Mouse (Mus musculus) cerebellum, postnatal 36 days (tissue): ENCODE data around the gene Hrh3.

Source experiments
- DNase-seq, 2 experiments: peaks; one replicate each; pipeline ENCODE4 v3.0.0; 2021 to 2022; ENCODE audit warnings: mixed read lengths in 2 of 2

Gene Hrh3

DNA sequence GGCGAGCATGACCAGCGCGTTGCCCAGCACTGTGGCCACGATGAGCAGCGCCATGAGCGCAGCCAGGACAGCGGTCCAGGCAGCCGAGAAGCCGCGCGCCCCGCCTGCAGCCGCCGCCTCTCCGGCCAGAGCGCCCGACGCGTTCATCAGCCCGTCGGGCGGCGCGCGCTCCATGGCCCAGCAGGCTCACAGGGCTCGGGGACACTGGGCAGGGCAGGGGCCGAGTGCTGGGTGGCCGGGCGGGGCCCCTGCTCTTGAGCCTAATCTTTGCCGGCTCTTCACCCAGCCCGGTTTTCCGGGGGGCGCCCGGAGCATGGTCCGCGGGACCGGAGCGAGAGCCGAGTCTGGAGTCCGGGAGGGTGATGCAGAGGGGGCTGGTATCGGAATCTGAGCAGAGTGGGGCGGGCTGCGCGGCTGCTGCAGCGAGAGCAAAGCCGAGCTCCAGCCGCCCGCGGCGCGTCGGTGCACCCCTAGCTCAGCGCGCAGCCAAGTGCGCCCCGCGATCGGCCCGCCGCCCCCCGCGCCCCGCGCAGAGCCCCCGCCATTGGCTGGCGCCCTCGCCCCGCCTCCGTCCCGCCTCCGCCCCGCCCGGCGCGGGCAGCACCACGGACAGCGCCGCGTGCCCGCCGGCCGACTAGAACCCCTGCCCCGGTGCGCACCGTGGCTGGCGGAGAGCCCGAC, at the start of gene Hrh3:
Gene Hrh3 (minus strand): TSS at position 511 of the 681 bp plus-strand sequence.
- peak; percentile 63 to 80 for DNase-seq

DNA sequence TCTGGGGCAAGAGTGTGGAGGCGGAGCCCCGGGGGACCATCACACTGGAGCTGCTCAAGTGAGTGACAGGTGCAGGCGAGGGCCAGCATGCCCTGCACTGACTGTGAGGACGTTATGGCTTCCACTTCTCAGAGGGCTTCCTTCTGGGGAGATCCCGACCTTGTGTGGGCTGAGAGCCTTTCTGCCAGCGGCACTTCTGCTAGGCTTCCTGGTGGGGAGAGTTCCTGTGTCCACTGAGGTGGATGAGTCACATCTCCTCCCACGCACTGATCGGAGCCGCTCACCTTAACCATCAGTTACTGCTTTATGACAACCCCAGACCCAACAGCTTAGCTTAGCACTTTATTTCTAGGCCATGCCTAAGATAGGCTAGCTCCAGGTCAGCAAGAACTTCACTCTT, 44.3 kb upstream of the Hrh3 start:
- DNase-seq = peak; percentile 44 to 45

DNA sequence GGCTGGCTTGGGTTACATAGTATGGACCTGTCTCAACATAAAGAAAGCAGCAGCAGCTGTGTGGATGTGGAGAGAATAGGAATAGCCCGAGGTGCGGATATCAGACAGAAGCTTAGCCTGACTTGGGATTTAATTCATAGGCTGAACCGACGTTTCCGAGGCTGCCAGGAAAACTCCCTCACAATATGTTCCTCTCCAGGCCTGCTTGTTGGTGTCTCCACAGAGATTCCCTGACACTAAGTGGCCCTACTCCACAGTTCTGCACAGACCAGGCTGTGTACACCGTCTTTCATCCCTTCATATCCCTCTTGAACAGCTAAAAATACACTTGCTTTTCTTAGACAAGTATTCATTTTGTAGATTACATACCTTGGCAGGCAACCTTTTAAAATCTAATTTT, 43.1 kb upstream of the Hrh3 start:
- DNase-seq = peak; percentile 29 to 48

DNA sequence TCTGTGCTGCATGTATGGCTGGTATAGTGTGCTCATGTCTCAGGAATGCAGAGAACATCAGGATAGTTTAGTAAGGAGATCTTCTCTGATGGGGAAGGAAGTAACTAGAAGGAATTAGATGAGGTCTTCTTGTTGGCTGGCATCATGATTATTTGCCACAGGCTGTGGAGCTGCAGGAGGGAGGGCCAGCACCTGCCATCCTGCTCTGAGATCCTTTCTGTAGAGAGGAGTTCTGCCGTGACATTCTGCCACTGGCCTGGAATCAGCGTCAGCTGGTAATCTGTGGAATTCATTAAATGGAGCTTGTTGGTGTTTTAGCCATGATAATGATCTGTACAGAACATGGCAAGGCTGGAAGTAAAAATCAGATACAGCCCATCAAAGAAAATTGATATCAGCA, 41.8 kb upstream of the Hrh3 start:
- DNase-seq = peak; percentile 63 to 67

DNA sequence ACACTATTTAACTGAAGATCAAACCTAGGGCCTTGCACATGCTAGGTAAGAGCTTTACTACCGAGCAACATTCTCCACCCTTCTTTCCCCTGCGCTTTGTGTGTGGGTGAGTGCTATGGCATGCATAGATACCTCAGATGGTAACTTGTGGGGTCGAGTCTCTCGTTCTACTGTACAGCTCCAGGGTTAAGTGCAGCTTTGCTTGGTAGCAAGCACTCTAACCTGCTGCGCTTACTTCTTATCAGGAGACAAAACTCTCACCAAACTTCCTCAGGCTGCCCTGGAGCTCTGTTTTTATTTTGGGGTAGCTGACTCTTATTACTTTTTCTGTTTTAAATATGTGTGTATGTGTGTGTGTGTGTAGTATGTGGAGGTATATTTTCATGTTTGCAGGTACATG, 31.1 kb upstream of the Hrh3 start:
- DNase-seq = no peak

DNA sequence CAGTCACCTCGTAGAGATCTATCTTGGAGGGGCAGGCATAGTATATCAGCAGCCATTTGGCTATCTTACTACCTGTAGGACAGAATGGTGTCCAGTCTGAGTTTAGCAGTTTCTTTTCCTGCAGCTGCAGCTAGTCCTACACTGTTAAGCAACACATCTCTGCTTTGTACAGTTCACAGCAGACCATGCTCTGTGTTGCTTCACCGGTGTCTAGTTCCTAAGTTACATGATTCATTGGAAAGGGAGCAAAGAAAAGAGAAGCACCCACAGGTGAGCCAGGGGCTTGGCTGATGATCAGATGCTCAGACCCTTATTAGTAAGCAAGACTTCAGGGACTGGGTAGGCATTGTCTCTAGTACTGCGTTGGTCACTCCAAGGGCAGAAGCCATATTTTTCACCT, 29.6 kb upstream of the Hrh3 start:
- no peak for DNase-seq

DNA sequence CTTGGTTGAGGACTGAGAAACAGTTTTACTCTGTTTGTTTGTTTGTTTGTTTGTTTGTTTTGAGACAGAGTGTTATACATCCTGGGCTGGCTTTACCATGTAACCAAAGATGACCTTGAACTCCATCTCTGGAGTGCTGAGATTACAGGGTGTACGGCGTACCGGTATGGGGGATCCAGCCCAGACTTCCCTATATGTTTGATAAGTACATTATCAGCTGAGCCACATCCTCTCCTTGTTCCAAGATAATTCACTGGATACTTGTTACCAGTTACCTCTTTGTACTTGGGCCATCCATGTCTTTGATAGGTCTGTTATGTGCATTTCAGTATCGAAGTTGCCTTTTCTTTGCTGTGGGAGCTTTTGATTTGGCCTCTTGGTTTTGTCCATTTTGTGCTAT, 28.9 kb upstream of the Hrh3 start:
- no peak for DNase-seq

DNA sequence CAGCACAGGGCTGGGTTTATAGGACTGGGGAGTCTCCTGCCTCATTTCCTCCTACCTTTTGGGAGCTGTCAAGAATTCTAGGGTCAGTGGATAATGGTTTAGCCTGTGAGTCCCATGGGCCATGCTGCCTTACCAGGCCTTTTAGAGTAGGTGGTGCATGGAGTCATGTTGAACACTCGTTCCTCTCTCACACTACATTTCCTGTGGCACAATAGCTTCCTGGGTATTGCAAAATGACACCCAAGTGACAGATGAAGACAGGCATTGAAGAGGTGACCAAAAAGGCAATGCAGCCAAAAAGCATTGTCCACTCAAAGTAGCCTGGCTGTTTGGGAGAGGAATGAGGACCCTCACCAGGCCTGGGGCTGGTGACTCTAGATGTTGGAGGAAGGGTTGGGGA, 23.4 kb upstream of the Hrh3 start:
- no peak for DNase-seq

DNA sequence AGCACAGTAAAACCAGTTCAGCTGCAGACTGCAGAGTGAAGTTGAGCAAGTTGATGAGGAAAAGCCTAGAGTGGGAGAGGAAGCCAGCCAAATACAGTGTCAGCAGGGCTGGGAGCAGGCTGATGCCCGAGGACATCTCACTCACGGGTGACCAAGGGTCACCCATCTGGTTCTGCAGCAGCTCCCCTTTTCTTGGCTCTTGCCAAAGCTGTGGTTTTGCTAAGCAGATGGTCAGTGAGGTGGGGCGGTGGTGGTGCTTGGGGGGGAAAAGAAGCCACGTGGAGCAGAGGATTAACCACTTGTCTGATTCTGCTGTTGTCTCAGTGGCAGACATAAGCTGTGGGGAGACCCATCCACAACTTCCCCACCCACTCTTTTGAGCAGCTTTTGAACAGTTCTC, 21.9 kb upstream of the Hrh3 start:
- DNase-seq = no peak

DNA sequence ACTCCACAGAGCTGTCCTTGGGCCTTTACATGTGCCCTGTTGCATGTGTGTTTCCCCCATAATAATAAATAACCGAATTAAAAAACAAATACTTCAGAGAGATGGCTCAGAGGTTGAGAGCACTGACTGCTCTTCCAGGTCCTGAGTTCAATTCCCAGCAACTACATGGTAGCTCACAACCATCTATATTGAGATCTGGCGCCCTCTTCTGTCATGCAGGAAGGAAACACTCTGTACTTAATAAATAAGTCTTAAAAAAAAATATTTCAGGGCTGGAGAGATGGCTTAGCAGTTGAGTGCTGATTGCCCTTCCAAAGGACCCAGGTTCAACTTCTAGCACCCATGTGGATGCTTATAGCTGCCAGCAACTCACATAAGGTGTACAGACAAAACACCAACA, 19.9 kb upstream of the Hrh3 start:
- no peak for DNase-seq

DNA sequence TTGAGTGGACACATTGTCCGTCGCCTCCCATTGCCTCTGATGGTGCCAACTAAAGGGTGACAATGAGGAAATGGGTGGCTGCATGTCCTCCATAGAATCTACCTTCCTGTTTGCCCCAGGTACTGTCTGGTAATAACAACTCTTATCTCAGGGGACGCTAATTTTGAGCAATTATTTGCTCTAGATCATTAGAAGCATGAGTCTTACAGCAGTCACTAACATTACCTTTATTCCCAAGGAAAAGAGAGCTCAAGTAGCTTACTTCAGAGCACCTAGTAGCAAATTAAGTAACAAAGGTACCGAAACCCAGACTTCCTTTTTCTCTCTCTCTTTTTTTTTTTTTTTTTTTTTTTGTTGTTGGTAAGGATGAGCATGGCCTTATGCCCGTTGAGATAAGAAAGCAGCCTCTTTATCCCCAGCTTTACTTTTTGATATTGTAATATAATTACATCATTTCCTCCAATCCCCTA, 16.0 kb upstream of the Hrh3 start:
- DNase-seq = no peak

DNA sequence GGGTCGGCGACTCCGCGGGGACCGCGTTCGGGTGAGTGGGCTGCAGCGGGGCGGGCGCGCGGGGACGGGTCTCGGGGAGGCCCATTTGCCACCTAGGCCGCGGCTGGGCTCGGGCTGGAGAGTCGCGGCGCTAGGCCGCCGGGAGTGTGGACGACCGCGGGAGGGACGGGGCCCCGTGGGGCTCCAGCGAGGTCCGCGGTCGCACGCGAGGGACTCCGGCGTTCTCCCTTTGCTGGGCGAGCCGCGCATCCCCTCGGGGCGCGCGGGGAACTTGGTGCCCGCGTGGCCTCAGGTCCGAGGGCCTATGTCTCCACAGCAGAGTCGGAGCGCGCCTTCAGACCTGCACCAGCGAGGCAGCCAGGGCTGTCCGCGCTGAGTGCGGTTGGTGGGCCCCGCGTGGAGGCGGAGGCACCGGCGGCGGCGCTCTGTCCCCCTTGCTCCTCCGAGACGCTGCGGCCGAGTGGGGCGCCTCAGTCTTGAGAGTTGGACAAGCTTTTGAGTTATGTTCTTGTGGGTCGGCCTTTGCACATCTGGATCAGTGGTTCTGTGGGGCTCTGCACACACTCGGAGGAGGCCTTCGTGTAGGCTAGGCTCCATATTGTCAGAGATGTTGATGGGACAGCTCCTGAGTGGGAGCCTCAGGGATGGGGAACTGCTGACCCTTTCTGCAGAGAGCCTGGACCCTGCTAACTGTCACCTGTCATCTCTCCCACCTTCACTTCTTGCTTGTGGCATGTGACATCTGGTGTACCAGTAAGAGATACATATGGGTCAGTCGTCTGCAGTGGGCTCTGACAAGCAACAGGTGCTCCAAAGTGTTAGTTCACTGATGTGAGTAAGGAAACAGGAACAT, 15.4 kb upstream of the Hrh3 start:
- no peak for DNase-seq

DNA sequence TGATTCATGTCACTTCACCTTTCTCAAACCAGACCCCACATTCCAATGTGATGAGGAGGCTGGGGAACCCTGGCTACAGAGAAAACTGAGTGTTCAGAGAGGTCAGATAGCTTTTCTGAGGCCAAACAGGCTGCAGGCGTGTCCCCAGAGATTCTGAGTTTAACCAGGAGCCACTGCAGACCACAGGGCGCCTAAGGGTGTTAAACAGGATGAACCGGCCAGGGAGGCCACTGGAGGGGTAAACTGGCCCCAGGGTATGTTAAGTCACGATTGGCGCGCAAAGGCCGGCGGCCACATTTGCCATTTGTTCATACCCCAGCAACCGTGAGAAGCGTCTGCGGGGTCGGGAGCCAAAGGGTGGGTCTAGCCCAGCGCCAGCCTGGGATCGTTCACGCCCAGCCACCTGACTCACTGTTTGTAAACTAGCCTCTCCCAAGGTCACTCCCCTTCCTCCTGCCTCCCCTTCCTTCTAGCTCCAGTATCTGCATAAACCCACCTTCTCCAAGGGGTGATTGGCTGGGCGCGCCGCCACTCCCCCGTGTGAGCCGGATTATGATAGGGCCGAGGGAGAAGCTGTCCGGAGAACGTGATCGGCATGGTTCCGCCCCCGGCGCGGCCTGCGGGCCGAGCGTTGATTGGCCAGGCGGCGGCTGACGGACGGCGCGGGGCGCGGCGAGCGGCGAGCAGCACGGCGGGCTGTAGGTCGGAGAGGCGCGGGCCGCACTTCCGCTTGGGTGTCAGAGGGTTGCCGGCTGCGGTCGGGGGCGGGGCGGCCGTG, 14.6 kb upstream of the Hrh3 start, which contains the start of gene Osbpl2:
Gene Osbpl2 (plus strand): TSS at position 646 of the 778 bp plus-strand sequence.
- peak; percentile 100 for DNase-seq

DNA sequence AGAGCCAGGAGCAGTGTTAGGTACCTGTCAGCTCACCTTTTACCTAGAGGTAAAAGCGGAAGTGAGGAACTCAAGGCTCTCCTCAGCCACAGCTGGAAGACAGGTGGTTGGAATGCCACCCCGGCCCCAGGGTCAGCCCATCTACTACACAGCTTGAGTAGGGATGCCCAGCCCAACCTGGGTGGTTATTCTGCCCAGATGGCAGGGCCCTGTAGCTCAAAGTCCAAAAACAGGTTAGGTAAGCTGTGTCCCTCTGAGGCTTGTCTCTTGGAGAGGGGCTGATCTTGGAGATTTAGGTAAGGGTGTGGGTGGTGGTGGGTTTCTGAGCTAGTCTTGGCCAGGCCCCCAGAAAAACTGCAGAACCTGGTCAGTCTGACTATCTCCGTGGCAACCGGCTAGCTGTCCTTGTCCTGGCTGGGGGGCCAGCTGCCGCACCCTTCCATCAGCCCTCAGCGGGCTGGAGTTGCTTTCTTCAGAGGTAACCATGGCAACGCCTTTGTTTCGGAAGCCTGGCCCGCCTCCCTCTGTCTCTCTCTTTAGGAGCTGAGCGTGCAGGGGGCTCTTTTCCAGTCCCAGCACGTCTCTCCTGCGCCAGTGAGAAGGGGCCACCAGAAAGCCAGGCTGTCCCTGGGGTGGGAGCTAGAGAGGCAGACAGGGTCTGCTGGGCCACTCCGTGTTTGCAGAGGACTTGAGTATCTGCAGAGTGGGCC, 13.4 kb upstream of the Hrh3 start:
- no peak for DNase-seq

DNA sequence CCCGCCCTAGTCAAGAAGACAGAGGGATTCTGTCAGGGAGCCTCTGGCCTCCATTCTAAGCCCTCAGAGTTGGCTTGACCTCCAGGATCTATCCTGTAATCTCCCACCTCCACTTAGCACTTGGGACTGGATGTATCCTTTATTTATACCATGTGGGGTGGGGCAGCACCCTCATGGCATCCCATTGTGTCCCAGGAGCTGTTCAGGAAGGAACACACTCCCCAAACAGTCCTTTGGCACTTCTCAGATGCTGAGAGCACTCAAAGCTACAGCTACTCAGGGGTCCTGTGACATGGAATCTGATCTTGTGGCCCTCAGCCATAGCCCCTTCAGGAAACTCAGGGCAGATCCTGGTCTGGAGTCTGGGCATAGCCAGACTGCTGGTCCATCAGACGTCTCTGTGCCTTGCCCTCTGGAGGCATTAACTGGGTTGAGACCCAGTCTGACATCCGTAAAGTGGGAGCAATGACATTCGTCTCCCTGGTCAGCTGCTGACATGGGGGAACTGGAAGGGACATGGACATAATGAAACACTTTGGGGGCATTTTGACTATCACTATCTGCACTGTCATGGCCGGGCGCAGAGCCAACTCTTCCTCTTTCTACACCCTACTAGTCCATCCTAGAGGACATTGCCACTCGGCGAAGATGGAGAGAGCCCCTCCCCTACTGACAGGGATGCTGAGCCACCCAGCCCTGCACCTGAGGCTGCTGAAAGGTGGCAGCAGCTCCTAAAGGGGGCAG, 12.6 kb upstream of the Hrh3 start:
- no peak for DNase-seq

DNA sequence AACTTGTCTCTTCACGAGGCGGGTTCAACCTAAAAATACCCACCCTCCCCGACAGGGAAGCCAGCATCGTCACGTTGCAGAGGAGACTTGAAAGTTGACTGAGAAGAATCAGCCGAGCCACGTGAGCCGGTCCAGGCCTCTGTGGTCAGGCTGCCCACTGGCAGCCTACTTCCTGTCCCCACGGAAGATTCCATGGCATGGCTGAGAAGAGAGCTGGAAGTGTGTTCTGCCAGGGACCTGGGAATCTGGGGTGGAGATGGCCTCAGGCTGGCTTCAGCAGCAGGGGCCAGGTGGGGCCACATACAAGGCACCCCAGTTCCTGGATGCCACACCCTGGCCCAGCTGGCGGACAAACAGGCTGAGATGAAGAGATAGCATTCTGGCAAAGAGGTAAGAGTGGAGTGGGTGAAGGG, 11.8 kb upstream of the Hrh3 start:
- no peak for DNase-seq

DNA sequence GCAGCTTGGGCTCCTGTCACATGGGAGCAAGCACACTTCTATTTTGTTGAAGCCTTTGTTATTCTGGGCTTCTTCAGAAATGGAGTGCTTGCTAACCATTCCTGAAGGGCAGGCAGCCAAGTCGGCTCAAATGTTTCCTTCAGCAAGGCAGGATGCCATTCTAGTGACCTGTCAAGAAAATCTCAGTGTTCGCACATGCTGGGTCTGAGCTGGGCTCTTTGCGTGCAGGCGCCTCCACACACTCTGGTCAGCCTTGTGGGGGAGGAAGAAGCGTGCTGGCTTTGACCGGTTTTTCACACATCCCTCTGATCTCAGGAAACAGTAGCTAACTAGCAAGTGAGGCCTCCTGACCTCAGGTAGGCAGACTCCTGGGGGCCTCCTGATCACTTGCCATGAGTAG, 11.0 kb upstream of the Hrh3 start:
- DNase-seq = peak; percentile 51 to 60

DNA sequence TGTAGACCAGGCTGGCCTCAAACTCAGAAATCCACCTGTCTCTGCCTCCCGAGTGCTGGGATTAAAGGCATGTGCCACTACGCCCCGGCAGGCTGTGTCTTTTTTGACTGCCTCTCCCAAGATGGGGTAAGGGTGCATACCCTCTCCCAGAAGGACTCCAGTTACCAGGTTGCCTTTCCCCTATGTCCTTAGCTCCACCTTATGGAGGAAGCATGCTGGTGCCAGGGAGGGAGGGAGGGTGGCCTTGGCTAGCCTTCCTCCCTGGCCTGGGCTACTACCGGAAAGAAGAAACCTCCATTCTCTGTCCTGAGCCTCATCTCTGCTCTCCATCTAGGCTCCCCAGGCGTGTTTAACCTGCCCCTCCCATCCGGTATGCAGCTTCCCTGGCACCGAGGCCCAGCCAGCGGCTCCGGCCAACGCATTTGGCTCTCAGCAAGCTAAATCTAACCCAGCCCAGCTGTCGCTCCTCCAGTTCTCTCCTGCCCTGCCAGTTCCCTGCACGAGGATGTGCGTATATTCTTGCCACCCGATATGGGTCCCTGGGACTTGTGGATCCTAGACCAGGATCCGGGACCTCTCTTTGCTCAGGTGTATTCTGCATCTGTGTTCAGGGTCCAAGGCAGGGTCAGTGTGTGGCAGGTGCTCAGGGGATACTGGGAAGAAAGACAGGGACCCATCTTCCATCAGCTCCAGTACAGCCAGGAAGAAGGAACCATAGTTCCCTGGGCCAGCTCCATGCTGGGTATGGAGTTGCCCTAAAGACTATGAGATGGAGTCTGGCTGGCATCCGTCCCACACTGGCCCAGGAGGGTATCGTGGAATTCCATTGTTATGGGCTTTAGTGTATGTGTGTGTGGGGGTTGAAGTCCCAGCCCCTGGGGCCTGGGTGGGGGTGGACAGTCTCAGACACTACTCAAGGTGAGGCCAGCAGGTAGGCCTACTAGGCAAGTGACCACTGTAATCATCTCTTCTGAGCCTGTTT, 9.9 kb upstream of the Hrh3 start:
- DNase-seq = peak; percentile 62 to 72

DNA sequence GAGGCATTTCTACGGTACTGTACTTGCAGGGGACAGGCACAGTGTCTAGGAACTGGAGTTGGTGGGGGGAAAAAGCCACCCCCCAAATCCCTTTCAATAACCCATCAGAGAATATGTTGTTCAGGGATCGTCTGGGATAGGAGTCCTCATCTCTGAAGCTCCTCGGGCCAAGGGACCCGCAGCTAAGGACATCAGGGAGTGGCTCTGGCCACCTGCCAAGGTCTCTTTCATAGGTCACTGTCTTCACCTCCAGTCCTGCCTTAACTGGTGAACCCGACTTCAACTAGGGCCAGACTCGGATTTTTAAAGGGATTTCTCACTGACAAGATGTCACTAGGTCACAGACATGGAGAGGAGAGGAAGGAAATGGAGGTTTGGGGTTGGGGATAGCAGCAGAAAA, 4.0 kb upstream of the Hrh3 start:
- no peak for DNase-seq

DNA sequence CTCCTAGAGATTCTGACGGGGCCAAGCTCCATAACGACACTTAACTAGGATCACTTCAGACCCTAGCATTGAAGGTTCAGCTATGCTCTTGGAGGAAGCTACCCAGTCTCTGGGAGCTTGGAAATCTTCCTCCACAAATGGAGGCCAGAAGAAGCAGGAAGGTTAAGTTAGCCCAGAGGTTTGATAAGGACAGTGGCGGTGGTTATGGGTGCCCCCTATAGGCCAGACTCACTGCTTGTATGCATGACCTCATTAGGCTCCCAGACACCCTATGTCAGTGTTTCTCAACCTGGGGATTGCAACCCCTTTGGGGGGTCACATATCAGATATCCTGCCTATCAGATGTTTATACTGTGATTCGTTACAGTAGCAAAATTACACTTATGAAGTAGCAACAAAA, 2.8 kb upstream of the Hrh3 start:
- no peak for DNase-seq
